Mouse (Mus musculus): Measurements from ENCODE around the gene Gm21860.
"Not testable (repeated sequence)": the region's sequence is repeated elsewhere in the genome, so short reads cannot be mapped to it uniquely, and the experiment has no call there.

Gene Gm21860

DNA sequence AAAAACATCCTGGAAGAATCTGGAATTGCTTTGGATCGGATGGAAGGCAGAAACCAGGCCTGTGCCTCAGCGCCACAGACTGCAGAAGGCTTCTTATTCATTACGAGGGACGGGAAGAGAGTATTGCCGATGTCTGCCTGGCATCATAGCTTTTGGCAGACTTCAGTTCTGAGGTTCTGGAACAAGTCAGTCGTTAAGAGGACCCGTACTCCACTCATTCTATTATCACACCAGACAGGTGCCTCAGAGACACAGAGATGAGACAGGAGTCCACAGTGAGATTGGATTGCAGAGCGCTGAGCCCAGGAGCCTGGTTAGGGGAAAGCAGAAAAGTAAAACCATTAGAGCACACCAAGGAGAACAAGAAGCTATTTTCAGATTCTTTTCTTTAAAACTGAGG is at the start of gene Gm21860:
Gm21860 (minus strand) TSS at position 101 of the 400 bp plus-strand sequence.
- DNase-seq (ENCODE audit: low spot score in 2 of 2): not testable (repeated sequence)

- not testable (repeated sequence) for DNase-seq (ENCODE audit: low spot score in 2 of 2)
Measured at GRCm38 (mm10) chrY:90784438-90784837, 29.8 kb upstream of the Gm21860 start, which contains the start of gene Gm47283. TSS of gene Gm47283 (plus strand) at chrY:90784738.

GRCm38 (mm10) chrY:90745256-90745655 is 9.4 kb downstream of the Gm21860 start:
- DNase-seq (ENCODE audit: low spot score in 2 of 2): peak in 1 of 2 experiments; percentile 16

GRCm38 (mm10) chrY:90744381-90744981 is 10.1 kb downstream of the Gm21860 start:
- peak; percentile 89 to 92 for DNase-seq (ENCODE audit: low spot score in 2 of 2)

- peak; percentile 20 to 31 for DNase-seq (ENCODE audit: low spot score in 2 of 2)
Measured at GRCm38 (mm10) chrY:90743811-90744220, 10.8 kb downstream of the Gm21860 start.

- peak; percentile 20 to 43 for DNase-seq (ENCODE audit: low spot score in 2 of 2)
Measured at GRCm38 (mm10) chrY:90743053-90743810, 11.4 kb downstream of the Gm21860 start.

GRCm38 (mm10) chrY:90742261-90743052 is 12.2 kb downstream of the Gm21860 start:
- DNase-seq (ENCODE audit: low spot score in 2 of 2): peak; percentile 25 to 41

DNA sequence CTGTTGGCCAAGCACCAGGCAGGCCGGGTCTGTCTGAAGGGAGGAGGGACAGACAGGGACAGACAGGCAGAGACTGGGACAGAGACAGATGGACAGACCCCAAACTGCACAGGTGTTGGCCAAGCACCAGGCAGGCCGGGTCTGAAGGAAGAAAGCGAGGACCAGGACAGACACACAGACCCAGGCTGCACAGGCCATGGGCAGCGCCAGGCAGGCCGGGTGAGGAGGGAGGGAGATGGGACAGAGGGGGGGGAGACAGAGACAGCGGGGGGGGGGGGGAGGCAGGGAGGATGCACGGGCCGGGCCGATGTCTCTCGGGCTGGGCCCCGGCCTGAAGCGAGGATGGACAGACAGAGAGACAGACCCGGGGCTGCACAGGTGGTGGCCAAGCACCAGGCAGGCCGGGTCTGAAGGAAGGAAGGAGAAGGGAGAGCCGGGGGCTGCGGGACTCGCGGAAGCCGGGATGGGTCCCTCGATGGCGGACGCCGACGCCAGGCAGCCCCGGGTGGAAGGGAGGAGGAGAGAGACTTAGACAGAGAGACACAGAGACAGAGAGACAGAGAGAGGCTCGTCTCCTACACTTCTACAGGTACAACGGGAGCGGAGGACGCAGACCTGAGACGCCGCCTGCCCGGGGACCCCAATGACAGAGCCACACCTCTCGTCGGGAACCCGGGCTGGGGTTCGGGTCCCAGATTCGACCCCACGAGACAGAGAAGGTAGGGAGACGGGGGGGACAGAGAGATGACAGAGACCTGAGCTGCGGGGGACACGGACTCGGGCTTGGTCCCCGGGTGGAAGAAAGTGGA is 13.0 kb downstream of the Gm21860 start:
- DNase-seq (ENCODE audit: low spot score in 2 of 2): peak; percentile 33 to 60

- DNase-seq (ENCODE audit: low spot score in 2 of 2): peak; percentile 32 to 69
Measured at GRCm38 (mm10) chrY:90741006-90741405, 13.6 kb downstream of the Gm21860 start.

DNA sequence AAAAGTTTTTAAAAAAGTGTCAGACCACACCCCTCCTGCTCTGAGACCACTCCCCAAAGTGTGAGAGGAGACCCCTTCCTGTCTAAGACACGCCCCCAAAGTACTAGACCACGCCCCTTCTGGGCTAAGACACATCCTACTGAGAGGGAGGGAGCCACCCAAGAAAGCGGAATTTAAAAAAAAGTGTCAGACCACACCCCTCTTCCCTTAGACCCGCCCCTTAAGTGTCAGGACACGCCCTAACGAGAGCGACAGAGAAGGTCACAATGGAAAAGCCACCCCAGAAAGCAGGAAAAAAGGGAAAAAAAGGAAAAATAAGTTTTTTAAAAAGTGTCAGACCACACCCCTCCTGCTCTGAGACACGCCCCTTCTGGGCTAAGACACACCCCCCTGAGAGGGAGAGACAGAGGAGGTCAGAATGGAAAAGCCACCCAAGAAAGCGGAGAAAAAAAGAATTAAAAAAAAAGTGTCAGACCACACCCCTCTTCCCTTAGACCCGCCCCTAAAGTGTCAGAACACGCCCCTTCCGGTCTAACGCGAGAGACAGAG is 14.5 kb downstream of the Gm21860 start:
- DNase-seq (ENCODE audit: low spot score in 2 of 2): peak; percentile 72 to 76

- DNase-seq (ENCODE audit: low spot score in 2 of 2): peak; percentile 62 to 65
Measured at GRCm38 (mm10) chrY:90739531-90740012, 15.0 kb downstream of the Gm21860 start.

DNA sequence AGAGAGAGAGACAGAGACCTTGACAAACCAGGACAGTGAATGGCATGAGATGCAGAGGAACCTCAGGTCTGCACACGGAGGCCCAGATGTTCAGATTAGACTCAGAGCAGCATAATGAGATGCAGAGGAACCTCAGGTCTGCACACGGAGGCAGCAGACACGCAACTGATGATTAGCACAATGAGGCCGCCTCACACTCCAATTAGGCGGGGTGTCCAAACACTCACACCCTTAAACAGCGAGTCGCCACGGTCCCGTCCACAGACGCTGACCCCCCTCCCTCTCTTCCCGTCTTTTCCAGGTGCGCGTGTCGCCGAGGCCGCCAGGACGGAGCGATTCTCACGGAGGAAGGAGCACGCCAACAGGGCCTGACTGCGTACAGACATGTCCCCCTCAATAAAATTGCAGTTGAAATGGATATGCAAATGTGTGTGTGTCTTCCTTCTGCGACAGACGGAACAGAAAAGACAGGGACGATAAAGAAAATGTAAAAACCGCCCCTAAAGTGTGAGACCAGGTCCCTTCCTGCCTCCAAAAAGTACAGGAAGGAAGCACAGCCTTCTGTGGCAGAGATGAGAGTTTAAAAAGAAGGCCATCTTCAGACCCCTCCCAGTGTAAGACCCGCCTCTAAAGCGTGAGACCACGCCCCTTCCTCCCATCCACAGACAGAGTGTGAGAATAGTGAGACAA is 15.6 kb downstream of the Gm21860 start:
- DNase-seq (ENCODE audit: low spot score in 2 of 2): peak; percentile 74 to 76

- DNase-seq (ENCODE audit: low spot score in 2 of 2): no peak
Measured at GRCm38 (mm10) chrY:90738431-90738680, 16.3 kb downstream of the Gm21860 start.

GRCm38 (mm10) chrY:90737606-90738430 is 16.8 kb downstream of the Gm21860 start:
- DNase-seq (ENCODE audit: low spot score in 2 of 2): peak in 1 of 2 experiments; percentile 25

DNA sequence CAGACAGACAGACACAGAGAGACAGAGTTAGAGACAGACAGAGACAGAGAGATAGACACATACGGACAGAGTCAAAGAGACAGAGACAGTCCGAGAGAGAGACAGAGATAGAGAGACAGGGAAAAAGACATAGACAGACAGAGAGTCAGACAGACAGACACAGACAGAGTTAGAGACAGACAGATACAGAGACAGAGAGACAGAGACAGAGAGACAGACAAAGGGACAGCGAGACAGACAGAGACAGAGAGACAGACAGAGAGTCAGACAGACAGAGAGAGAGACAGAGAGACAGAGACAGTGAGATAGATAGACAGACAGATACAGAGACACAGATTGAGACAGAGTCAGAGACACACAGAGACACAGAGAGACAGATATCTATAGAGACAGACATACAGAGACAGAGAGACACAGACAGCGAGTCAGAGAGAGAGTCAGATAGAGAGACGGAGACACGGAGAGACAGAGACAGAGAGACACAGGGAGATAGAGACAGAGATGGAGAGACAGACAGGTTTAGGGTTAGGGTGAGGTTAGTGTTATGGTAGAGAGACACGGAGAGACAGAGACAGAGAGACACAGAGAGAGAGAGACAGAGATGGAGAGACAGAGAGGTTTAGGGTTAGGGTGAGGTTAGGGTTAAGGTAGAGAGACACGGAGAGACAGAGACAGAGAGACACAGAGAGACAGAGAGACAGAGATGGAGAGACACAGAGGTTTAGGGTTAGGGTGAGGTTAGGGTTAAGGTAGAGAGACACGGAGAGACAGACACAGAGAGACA is 18.2 kb downstream of the Gm21860 start:
- DNase-seq (ENCODE audit: low spot score in 2 of 2): not testable (repeated sequence)

- DNase-seq (ENCODE audit: low spot score in 2 of 2): not testable (repeated sequence)
Measured at GRCm38 (mm10) chrY:90735181-90735895, 19.3 kb downstream of the Gm21860 start.

GRCm38 (mm10) chrY:90734334-90734696 is 20.3 kb downstream of the Gm21860 start:
- peak; percentile 54 to 71 for DNase-seq (ENCODE audit: low spot score in 2 of 2)

GRCm38 (mm10) chrY:90733656-90734333 is 20.8 kb downstream of the Gm21860 start:
- DNase-seq (ENCODE audit: low spot score in 2 of 2): peak; percentile 22 to 29

Data from right cerebral cortex, postnatal 10 days (tissue).